Mouse (Mus musculus) embryo, embryonic 11 days (tissue): ENCODE results near the gene Cfap157.

ENCODE experiments used
- DNase-seq: peaks from one replicate; pipeline ENCODE4 v3.0.0-alpha.2; 2015

The Cfap157 gene

GRCm38 (mm10) chr2:32744272-32744982 is 39.8 kb downstream of the Cfap157 start:
- no peak for DNase-seq

- DNase-seq: peak; percentile 87
These were observed 42.1 kb downstream of the Cfap157 start for GRCm38 (mm10) chr2:32742173-32742531.

- DNase-seq: peak; percentile 78
These were observed 42.7 kb downstream of the Cfap157 start for GRCm38 (mm10) chr2:32741273-32742172.

- DNase-seq: no peak
These were observed 43.3 kb downstream of the Cfap157 start, which contains the start of gene 6330409D20Rik for GRCm38 (mm10) chr2:32740916-32741272. Gene 6330409D20Rik, minus strand, starts transcription at chr2:32741016.

GRCm38 (mm10) chr2:32739311-32739710 is 44.9 kb downstream of the Cfap157 start:
- DNase-seq: no peak

GRCm38 (mm10) chr2:32737008-32737407 is 47.2 kb downstream of the Cfap157 start:
- no peak for DNase-seq

- no peak for DNase-seq
These were observed 47.9 kb downstream of the Cfap157 start for GRCm38 (mm10) chr2:32736306-32736829.

GRCm38 (mm10) chr2:32734933-32735332 is 49.3 kb downstream of the Cfap157 start:
- DNase-seq: no peak

- no peak for DNase-seq
These were observed 49.7 kb downstream of the Cfap157 start for GRCm38 (mm10) chr2:32734480-32734879.

GRCm38 (mm10) chr2:32732695-32733094 is 51.5 kb downstream of the Cfap157 start:
- no peak for DNase-seq

- DNase-seq: no peak
These were observed 52.3 kb downstream of the Cfap157 start for GRCm38 (mm10) chr2:32731911-32732310.

GRCm38 (mm10) chr2:32730854-32731253 is 53.4 kb downstream of the Cfap157 start:
- DNase-seq: peak; percentile 85

- DNase-seq: no peak
These were observed 54.7 kb downstream of the Cfap157 start for GRCm38 (mm10) chr2:32729547-32729946.

GRCm38 (mm10) chr2:32728463-32728862 is 55.8 kb downstream of the Cfap157 start:
- DNase-seq: no peak

GRCm38 (mm10) chr2:32727435-32727834 is 56.8 kb downstream of the Cfap157 start:
- DNase-seq: peak; percentile 96
